Mouse (Mus musculus) embryonic fibroblast, embryonic 13.5 days (primary cell): ENCODE measurements around the gene Stab1.

Experiments
- CTCF ChIP-seq: IDR thresholded peaks from 2 replicates; pipeline ENCODE4 v1.5.1; 2011; ENCODE audit warnings: mild to moderate bottlenecking, control low read depth, low read length, moderate library complexity, borderline replicate concordance; ENCODE audit not compliant: insufficient read depth
- POLR2A ChIP-seq: IDR thresholded peaks from 2 replicates; pipeline ENCODE4 v1.6.1; 2011; ENCODE audit warnings: low read depth, mild to moderate bottlenecking, control low read depth, low read length, moderate library complexity

DNA sequence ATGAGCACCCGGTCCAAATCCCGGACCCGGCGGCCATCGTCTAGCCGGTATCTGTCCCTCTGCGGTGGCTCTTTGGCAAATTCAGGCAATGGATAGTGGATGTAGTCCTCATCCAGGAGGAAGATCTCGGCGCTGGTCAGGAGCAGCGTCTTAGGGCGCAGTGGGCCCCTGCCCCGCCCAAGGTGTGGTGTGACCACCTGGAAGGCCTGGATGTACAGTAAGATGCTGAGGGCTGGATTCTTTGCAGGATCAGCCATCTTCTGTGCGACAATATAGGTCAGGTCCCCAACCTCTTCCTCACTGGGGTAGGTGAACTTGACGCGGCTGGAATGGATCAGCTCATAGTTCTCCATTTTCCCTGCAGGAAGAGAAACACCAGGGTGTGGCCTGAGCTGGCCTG, 3.4 kb upstream of the Stab1 start:
- TF ChIP-seq CTCF (no peak), POLR2A (no peak)
